Mouse (Mus musculus) skeletal muscle tissue, adult 2 months (tissue): Measurements from ENCODE around the gene Fcgrt.
A peak's percentile ranks its signal among the peaks of the same experiment; 100 is the strongest.
"Not testable (repeated sequence)": the region's sequence is repeated elsewhere in the genome, so short reads cannot be mapped to it uniquely, and the experiment has no call there.

ENCODE experiments used
- DNase-seq: peaks from one replicate; pipeline ENCODE4 v3.0.0-alpha.2; 2012; ENCODE audit warnings: low read depth, low spot score

The Fcgrt gene

DNA sequence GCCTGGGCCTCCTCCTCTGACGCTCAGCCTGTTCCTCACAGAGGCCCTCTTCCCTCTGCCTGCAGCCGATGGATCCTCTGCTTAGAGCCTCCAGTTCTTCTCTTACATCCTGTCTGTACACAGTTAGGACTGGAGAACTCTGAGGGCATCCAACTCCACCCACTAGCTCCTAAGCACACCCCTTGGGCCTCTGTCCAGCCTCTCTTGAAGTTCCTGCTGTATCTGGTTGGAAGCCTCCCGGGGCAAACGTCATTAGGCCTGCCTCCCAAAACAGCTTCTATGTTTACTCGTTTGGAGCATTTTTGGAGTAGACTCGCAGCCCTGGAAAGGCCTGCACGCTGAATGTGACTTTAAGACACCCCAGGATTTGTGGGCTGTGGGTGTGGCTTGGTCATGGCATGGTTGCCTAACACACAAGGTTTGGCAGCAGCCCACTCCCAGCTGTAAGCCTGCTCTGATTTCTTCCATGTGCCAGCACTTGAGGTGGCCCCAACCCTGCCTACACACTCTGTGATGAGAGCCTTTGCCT is at the start of gene Fcgrt:
TSS of gene Fcgrt (minus strand) at position 200 of the 529 bp plus-strand sequence.
- peak; percentile 98 for DNase-seq

DNA sequence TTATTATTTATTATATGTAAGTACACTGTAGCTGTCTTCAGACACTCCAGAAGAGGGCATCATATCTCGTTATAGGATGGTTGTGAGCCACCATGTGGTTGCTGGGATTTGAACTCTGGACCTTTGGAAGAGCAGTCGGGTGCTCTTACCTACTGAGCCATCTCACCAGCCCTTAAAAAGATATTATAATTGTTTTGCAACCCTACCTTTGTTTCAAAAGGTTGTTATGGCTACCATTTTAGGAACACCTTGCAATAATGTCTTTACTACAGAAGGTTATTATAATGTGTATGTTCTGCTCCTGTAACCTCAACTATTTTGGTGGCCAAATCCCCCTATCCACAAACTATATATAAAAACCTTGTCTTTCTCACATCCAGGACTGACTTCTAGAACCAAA is 49.4 kb upstream of the Fcgrt start:
- not testable (repeated sequence) for DNase-seq

DNA sequence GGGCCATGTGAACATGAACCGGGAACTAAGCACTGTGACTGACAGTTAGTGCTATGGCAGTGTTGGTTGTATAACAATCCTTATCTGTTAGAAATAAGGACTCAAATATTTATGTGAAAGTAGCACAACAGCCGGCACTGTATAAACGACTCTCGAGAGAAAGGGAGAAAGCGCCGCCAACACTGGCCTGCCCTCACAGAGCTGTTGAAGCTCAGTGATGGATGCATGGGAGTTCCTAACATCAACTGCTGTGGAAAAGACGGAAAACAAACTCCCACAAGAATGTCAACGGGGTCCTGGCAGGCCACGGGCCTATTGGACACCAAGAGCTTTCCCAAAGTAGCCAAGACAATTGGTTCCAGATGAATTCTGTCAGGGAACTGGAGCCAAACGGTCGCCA is 47.7 kb upstream of the Fcgrt start:
- DNase-seq = peak; percentile 70

DNA sequence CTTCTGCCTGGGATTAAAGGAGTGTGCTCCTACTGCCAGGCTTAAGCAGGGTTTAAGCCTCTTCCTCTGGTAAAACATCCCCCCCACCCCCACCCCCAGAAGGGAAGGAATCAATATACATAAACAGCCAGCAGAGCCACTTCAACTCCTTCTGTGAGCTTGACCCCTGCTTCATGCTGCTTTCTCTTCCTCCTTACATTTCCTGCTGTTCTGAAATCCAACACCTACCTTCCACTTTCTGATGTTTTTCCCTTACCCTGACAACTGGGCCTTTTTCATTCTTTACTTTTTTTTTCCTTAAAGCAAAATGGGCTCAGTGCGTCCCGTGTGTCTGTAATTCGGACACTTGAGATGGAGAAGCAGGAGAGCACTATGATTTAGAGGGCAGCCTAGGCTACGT is 46.7 kb upstream of the Fcgrt start:
- no peak for DNase-seq

DNA sequence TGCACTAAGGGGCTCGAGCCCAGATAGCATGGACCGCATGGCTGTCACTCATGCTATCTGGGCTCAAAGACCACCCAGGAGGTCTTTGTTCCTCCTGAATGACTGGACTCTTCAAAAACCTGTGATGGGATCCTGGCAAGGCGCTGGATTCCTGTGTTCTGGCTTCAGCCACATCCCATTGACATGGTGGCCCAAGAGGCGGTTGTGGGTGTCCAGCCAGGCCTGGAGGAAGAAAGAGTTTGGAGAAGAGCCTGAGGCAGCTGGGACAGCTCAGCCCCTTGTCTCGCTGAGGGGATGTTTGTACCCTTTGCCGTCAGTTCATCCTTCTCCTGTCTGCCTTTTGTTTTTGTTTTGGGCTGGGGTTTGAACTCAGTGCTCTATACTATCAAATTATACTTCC is 45.9 kb upstream of the Fcgrt start:
- DNase-seq = no peak

DNA sequence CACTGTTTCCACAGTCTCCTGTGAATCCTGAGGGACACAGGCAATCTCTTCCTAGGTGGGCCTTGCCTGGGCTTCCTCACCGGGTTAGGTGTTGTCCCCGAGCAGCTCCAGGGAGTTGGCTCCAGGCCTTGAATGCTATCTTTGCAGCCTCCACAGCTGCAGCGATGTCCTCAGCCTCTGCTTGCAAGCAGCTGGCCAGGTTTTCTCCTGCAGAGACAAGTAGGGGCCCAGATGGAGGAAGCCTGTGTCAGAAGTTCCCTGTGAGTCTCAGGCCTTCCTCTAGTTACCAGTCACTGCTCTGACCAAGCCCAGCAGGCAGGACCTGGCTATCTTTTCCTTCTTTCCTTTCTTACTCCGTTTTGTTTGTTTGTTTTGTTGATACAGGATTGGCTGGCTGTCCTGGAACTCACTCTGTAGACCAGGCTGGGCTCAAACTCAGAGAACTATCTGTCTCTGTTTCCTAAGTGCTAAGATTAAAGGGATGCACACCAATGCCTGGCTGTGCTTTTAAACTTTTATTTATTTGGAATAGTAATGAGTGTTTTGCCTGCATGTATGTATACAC is 45.0 kb upstream of the Fcgrt start:
- no peak for DNase-seq

DNA sequence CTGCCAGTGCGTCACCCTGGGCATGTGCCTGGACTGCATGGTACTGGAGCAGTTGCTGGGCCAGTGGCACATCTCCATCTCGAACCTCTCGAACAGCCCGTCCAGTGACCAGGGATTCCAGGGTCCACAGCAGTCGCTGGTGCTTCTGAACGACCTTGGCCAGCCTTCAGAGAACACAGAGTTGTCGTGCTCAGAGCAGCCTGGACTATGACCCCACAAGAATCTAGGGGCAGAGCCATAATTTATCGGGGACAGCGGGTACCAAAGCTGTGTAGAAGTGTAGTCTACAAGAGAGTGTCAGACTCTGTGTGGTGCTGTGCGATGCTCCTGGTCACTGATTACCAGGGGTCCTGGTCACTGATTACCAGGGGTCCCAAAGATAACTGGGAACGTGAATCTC is 44.2 kb upstream of the Fcgrt start:
- no peak for DNase-seq

DNA sequence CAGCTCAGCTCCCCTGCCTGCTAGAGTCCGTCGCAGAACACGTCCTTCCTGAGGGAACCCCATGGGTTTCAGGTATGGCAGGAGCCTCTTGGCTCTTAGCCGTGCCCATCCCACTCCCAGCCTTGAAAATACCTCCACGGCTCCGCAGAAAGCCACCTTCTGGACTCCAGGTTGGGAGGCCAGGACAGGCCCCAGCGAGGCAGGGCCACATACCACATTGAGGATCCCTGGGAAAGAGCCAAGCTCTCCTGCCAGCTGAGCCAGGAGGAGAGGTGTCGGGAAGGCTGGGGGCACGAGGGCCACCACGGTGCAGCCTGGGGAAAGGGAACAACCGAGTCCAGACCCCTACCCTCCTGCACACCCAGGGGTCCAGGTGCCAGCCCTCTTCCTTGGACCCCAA is 43.6 kb upstream of the Fcgrt start:
- no peak for DNase-seq

DNA sequence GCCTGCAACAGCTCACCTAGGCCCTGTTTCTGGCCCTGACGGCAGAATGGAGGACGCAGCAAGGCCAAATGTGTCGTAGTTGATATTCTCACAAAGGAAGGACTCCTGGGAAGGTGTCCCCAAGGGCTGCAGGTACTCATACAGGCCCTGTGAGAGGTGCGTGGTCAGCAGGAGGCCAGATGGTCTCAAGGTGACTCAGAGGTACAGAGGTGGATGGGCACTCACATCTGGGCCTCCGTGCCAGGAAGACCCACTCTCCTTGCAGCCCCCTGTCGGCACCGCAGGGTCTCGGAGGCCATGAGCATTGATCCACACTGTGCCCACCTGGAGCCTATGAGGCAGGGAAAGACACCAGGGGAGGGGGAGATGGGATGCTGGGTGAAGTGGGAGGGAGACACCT is 41.8 kb upstream of the Fcgrt start:
- no peak for DNase-seq

DNA sequence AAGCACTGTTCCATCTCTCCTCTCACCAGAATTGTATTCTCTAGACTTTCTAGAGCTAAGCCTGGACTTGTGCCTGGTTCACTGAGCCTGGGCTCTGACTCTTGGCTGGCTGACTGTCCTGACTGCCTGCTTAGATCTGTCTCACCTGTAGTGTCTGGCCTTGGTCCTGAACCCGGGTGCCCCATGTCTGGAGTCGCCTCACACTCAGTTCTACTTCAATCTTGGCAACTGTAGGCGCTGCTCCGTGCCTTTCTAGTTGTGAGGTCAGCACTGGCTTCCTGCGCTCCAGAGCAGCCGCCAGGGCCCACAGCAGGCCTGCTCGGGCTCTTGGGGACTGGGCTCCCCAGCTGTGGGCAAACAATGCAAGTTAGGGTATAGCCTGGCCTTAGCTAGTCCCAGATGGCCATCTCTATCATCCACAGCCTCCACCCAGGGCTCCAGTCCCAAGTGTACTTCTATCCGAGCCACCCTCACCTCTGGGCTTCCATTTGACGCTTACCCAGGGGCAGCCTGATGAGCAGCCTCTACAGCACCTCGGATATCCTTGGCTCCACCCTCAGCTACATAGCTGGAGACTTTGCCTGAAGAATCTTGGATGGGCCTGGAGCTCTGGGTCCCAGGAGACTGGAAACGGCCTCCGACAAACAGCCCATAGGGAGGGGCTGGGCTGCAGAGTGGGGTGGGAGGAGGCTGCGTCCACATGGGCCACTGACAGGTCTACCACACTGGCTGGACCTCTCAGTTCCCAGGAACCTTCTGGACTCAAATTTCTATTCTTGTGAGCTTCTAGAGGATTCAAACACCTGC is 40.9 kb upstream of the Fcgrt start:
- no peak for DNase-seq

DNA sequence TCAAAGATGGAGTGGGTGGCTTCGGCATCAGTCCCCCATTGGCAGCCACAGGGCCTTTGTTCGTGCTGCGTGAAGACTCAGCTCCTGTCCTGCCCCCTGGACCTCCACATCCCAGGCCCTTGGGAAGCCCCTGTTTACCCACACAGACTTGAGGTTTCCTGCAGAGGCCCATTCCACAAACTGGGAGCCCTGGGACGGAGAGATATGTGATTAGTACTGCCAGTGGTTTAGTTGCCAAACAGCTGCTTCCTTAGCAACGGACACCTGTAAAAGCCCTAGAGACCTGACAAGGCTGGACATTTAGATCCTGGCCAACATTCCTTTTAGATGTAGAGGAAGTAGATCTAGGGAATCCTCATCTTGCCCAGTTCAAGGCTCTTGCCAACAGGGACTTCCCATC is 38.3 kb upstream of the Fcgrt start:
- no peak for DNase-seq

DNA sequence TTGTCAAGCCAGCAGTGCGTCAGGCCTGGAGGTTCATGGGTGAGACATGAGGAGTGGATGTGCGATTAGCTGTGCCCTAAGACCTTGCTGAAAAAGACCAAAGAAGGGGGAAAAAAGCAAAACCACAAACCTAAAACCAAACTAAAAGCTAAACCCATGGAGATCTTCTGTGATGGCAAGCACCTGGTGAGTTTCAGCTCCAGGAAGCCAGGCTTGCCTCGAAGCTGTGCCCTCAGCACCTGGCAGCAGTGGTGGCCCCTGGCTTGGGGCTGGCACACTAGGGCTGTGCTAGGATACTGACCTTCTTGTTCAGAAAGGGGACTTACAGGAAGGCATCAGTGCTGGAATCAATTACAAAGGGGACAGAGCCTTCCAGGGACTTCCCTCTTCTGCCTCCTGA is 37.7 kb upstream of the Fcgrt start:
- DNase-seq = no peak

DNA sequence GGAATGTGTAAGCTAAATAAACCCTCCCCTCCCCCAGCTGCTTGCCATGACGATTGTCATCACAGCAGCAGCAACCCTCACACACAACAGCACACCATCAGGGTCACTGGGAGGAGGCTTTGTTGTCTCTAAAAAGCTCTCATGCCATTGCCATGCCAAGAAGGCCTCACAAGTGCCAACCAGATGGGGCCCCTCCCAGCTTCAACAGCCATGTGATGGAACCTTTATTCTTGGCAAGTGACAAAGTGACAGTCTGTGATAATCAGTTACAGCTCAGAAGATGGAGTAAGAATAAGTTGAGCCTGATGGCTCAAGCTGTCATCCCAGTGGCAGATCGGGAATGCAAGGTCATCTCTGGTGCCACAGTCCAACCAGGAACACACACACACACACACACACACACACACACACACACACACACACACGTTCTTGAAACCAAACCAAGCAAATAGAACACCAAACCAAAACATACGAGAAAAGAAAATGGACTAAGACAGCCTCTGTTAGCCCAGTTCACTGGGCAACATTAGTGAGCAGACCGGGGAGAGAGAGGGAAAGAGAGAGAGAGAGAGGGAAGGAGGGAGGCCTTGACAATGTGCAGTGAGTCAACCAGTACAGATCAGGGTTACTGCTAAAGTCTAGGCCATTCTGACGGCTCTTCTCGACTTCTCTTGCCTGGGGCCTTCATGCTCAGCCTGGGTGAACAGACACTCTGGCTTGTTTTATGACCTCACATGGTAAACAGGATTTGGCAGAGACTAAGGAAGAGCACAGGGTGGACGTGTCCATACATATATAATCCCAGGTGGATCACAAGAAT is 36.5 kb upstream of the Fcgrt start:
- DNase-seq = no peak

DNA sequence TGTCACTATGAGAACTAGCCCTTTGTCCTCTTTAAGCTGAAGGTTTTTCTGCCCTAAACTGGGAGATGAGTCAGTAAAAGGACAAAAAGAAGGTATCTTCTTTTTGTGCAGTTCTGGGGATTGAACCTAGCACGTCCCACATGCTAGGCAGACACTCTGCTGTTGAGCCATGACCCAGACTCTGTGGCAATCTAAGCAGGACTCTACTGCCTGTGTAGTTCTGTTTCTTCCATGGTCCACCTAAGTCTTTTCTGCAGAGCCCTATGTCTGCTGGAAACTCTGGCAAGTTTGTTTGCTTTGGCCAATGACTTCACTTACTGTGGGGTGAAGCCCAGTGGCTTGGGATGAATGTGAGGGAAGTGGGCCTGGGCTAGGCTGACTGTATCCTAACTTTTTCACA is 34.8 kb upstream of the Fcgrt start:
- no peak for DNase-seq

DNA sequence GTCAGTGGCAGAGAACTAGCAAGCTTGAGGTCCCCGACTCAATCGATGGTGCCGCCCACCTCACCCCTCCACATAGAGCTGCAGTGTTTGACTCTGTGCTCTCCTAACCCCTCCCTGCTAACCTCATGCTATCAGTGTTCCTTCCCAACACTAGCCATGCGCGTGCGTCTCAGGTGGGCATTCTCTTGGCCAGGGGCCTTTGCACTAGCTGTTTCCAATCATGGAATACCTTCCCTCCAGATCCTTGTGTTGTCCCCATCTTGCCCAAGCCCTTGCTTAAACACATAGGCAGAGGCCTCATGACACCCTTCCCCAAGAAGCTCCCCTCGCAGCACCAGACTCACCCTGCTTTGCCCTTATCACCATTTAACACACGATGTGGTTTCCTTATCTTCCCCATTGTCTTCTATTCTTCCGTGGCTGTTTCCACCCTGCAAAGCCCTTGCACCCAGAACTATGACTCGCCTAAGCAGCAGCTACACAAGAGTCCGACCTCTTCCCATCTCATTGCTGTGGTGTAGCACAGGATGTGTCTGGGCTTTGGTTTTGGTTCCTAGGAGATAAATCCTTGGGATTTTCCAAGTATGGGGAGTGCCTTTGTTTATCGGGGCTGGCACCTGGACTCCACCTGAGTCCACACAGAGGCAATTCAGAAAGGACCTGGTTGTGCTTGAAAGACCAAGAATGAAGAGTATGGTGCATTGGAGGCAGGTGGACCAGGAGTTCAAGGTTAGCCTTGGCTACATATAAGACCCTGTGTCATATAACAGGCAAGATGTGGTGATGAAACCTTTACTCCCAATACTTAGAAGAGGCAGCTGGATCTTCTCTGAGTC is 33.7 kb upstream of the Fcgrt start:
- no peak for DNase-seq

DNA sequence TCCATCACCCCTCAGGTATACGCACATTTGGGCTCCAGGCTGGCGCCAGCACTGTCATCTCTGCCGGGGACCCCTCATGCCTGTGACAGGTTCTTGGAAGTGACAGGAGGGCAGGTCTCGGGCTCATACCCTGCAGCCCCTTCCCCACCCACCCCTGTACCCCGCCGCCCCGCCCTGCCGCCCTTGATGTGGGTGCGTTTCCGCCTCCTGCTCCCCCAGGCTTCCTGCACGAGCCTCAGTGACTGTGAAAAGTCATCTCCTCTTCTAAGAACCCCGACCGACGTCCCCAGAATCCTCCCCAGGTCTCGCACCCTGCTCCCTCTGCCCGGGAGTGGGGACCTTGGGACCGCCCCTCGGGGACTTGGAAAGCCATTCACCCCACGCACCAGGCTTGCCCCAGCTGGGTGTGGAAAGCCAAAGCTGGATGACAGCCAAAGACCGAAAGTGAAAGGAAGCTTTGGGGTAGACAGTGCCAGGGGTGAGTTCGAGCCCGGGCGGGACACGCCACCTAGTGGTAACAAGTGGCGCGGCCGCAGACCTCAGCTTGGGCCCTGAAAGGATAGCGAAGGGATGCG is 32.4 kb upstream of the Fcgrt start, which contains the start of the genes Gm45713 and Flt3l:
TSS of gene Gm45713 (minus strand) at position 239 of the 575 bp plus-strand sequence.
TSS of gene Flt3l (minus strand) at position 440 of the 575 bp plus-strand sequence.
- DNase-seq = peak; percentile 94

DNA sequence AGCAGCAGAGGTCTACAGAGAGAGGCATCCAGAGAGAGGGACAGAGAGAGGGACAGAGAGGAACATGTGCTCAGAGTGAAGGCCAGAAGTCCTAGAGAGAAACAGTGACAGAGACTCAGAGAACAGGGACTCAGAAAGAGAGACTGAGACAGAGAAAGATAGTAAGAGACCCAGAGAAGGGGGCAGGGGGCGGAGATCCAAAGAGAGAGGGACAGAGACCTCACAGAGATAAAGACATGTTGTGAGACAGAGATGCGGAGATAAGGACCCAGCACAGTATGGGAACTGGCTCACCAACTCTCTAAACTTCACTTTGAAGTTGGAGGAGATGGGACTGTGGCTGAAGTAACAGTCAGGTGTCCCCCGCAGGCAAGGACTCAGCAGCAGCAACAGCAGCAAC is 31.7 kb upstream of the Fcgrt start:
- no peak for DNase-seq

DNA sequence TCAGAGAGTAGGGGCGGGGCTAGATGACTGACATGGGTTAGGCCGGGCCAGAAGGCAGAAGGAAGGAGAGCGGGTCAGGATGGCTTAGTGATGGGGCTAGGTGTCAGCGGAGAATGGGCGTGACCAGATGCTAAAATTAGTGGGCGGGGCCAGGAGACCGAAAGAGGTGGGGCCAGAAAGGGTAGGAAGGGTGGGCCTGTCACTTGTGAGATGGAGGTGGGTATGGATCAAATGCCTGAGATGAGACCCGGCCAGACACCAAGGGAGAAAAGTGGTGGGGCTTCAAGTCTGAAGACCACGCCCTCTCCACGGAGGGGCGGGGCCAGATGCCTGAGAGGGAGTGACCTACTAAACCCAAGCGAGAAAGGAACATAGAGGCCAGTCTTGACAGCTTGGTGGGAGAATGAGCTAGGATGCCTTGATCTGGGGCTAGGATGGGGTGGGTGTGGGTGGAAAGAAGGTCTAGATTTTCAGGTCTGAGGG is 30.9 kb upstream of the Fcgrt start:
- no peak for DNase-seq

DNA sequence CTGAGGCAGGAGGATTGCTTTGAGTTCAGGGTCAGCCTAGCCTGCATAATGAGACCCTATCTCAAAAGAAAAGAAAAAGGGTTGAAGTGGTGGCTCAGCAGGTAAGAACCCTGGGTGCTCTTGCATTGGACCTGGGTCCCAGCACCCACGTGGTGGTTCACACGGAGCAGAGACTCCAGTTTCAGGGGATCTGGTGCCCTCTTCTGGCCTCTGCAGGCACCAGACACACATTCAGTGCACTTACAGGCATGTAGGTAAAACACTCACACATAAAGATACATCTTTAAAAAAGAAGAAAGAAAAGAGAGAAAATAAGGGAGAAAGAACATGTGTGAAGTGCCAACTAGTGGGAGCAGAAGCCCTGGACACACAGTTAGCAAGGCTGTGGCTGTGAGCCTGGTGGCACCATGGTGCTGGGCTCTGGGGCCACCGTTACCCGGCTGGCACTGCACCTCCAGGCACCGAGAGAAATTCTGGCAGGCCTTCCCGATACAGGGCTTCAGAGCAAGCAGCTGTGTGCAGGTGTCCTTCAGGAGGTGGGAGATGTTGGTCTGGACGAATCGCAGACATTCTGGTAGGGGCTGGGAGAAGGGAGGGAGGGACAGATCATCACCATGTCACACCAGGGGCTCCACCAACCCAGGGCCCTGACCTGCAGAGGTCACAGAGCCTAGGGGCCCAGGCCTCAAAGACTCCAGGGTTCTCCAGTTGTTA is 30.0 kb upstream of the Fcgrt start:
- no peak for DNase-seq

DNA sequence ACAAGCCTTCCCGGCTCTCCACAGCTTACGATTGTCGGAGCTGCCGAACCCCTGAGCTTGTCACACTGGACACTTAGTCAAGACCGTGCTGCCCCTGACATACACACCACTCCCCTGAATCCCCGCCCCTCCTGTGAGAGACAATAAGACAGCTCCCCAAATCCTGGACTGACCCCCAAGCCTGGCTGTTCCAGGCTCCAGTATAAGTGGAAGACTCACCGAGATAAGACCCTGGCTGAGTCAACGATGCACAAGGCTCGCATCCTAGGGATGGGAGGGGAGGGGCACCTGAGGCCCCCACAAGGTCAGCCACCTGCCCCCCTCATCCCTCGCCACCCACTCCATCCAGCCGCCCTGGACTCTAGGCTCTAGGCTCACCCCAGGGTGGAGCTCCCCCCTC is 28.2 kb upstream of the Fcgrt start:
- no peak for DNase-seq
